In genomic region chr12:85800031-85800430, GRCm38 (mm10) we compare ENCODE assay signal across 18 mouse cellular contexts. TPM values are rescaled to one million over a fixed set of nuclear protein-coding genes. Genes with fewer than 3 reads are reported as not detected.
DNase-seq lines count a peak whose midpoint lies in the region; ATAC-seq and TF ChIP-seq lines count a peak whose summit lies in the region.
"Had no signal": no experiment of that assay in that cellular context is flagged by ENCODE, and none has a peak within 500 bp of the region (broad histone marks: within the 10 kb centered on the region; RNA-seq: fewer than 3 reads in every experiment).

No protein-coding gene starts in this region.

- TF ChIP-seq POLR2A in limb, embryonic 14.5 days (IDR thresholded peaks at IDR 0.05; ENCODE audit: borderline replicate concordance, extremely low read depth, insufficient read depth, insufficient read length): no peak

- no peaks in the 10 kb centered on the region for H3K4me1 ChIP-seq in hindbrain, postnatal 0 days (ENCODE audit: insufficient read depth, low read length)
- H3K4me1 ChIP-seq in hindbrain, embryonic 12.5 days: no peaks in the 10 kb centered on the region
- H3K4me1 ChIP-seq in midbrain, postnatal 0 days (ENCODE audit: insufficient read depth, low read length): no peaks in the 10 kb centered on the region
- H3K4me1 ChIP-seq in midbrain, embryonic 13.5 days (replicated peaks): no peaks in the 10 kb centered on the region
- H3K4me1 ChIP-seq in limb, embryonic 14.5 days (ENCODE audit: control insufficient read depth, insufficient read depth, low read length): no peaks in the 10 kb centered on the region
- H3K4me1 ChIP-seq: stomach, embryonic 15.5 days had no signal

- peak; percentile 62; the same call in 1 of the 2 replicates for ATAC-seq in hindbrain, postnatal 0 days
- ATAC-seq in hindbrain, embryonic 12.5 days (ENCODE audit: low FRiP score): no peak
- no peak for ATAC-seq in midbrain, postnatal 0 days (ENCODE audit: low FRiP score)
- no peak for ATAC-seq in midbrain, embryonic 13.5 days
- no peak; the same call in 1 of the 2 replicates for ATAC-seq in limb, embryonic 14.5 days (ENCODE audit: low FRiP score, low read depth)
- ATAC-seq: forebrain, embryonic 16.5 days had no signal

- DNase-seq in embryo, embryonic 10.5 days (ENCODE audit: low spot score): peak; percentile 4
- no peak for DNase-seq in embryo, embryonic 9.5 days (ENCODE audit: extremely low spot score)
- DNase-seq in hindbrain, postnatal 0 days (ENCODE audit: low spot score): peak; percentile 30
- peak; percentile 43 for DNase-seq in midbrain, postnatal 0 days (ENCODE audit: low spot score)
- peak; percentile 15 for DNase-seq in limb, embryonic 14.5 days (ENCODE audit: low spot score)
- no peak for DNase-seq in spleen, adult 18-20 months
- DNase-seq: adrenal gland, adult 8-10 months; cerebellum, postnatal 36 days; lung, adult 18-20 months; thymus, postnatal 14 days had no signal

- no peak overlapping the region for H3K4me3 ChIP-seq in hindbrain, postnatal 0 days (ENCODE audit: low read length)
- H3K4me3 ChIP-seq in hindbrain, embryonic 12.5 days: no peak overlapping the region
- H3K4me3 ChIP-seq in midbrain, postnatal 0 days (ENCODE audit: low read depth, low read length): no peak overlapping the region
- no peak overlapping the region for H3K4me3 ChIP-seq in midbrain, embryonic 13.5 days (replicated peaks)
- no peak overlapping the region for H3K4me3 ChIP-seq in limb, embryonic 14.5 days (replicated peaks; ENCODE audit: low read length)
- H3K4me3 ChIP-seq: kidney, embryonic 15.5 days; limb, embryonic 12.5 days; stomach, embryonic 15.5 days had no signal

- H3K27ac ChIP-seq in hindbrain, postnatal 0 days: no peak overlapping the region
- no peak overlapping the region for H3K27ac ChIP-seq in hindbrain, embryonic 12.5 days
- no peak overlapping the region for H3K27ac ChIP-seq in midbrain, postnatal 0 days (ENCODE audit: low read depth, low read length)
- no peak overlapping the region for H3K27ac ChIP-seq in midbrain, embryonic 13.5 days
- no peak overlapping the region for H3K27ac ChIP-seq in limb, embryonic 14.5 days (replicated peaks; ENCODE audit: low read depth, low read length)
- H3K27ac ChIP-seq: kidney, embryonic 15.5 days; limb, embryonic 12.5 days; stomach, embryonic 15.5 days had no signal

- H3K4me2 ChIP-seq in hindbrain, postnatal 0 days (ENCODE audit: low read depth, low read length): no peak overlapping the region
- H3K4me2 ChIP-seq in hindbrain, embryonic 12.5 days (replicated peaks): no peak overlapping the region
- no peak overlapping the region for H3K4me2 ChIP-seq in midbrain, postnatal 0 days (ENCODE audit: low read depth, low read length, poor library complexity, severe bottlenecking)
- no peak overlapping the region for H3K4me2 ChIP-seq in midbrain, embryonic 13.5 days (replicated peaks)
- no peak overlapping the region for H3K4me2 ChIP-seq in limb, embryonic 14.5 days (replicated peaks; ENCODE audit: low read depth, low read length, severe bottlenecking)
- H3K4me2 ChIP-seq: kidney, embryonic 15.5 days; limb, embryonic 12.5 days; stomach, embryonic 15.5 days had no signal

- no peaks in the 10 kb centered on the region for H3K36me3 ChIP-seq in hindbrain, postnatal 0 days (ENCODE audit: insufficient read depth, low read length)
- H3K36me3 ChIP-seq in hindbrain, embryonic 12.5 days: no peaks in the 10 kb centered on the region
- H3K36me3 ChIP-seq in midbrain, postnatal 0 days (ENCODE audit: insufficient read depth, low read length): no peaks in the 10 kb centered on the region
- no peaks in the 10 kb centered on the region for H3K36me3 ChIP-seq in midbrain, embryonic 13.5 days
- H3K36me3 ChIP-seq in limb, embryonic 14.5 days (ENCODE audit: control insufficient read depth, insufficient read depth, low read length): no peaks in the 10 kb centered on the region
- H3K36me3 ChIP-seq: kidney, embryonic 15.5 days; limb, embryonic 12.5 days; stomach, embryonic 15.5 days had no signal

- 50% methylated on average over 9 of the region's 9 CpGs for WGBS in hindbrain, postnatal 0 days
- 57% methylated on average over 9 of the region's 9 CpGs for WGBS in hindbrain, embryonic 12.5 days
- 75% methylated on average over 9 of the region's 9 CpGs for WGBS in midbrain, postnatal 0 days
- WGBS in midbrain, embryonic 13.5 days: 72% methylated on average over 9 of the region's 9 CpGs
- 34% methylated on average over 9 of the region's 9 CpGs for WGBS in limb, embryonic 14.5 days

- no peaks in the 10 kb centered on the region for H3K9me3 ChIP-seq in hindbrain, postnatal 0 days (ENCODE audit: low read length)
- no peaks in the 10 kb centered on the region for H3K9me3 ChIP-seq in hindbrain, embryonic 12.5 days (replicated peaks)
- H3K9me3 ChIP-seq in midbrain, postnatal 0 days (ENCODE audit: low read length): no peaks in the 10 kb centered on the region
- H3K9me3 ChIP-seq in midbrain, embryonic 13.5 days: no peaks in the 10 kb centered on the region
- H3K9me3 ChIP-seq in limb, embryonic 14.5 days (ENCODE audit: control insufficient read depth, low read length): no peaks in the 10 kb centered on the region
- H3K9me3 ChIP-seq: kidney, embryonic 15.5 days; limb, embryonic 12.5 days; stomach, embryonic 15.5 days had no signal

- no peaks in the 10 kb centered on the region for H3K27me3 ChIP-seq in hindbrain, postnatal 0 days (ENCODE audit: insufficient read depth, low read length)
- H3K27me3 ChIP-seq in hindbrain, embryonic 12.5 days: no peaks in the 10 kb centered on the region
- H3K27me3 ChIP-seq in midbrain, postnatal 0 days (ENCODE audit: insufficient read depth, low read length): no peaks in the 10 kb centered on the region
- H3K27me3 ChIP-seq in midbrain, embryonic 13.5 days: no peaks in the 10 kb centered on the region
- no peaks in the 10 kb centered on the region for H3K27me3 ChIP-seq in limb, embryonic 14.5 days (ENCODE audit: control insufficient read depth, insufficient read depth, low read length)
- H3K27me3 ChIP-seq: kidney, embryonic 15.5 days; limb, embryonic 12.5 days; stomach, embryonic 15.5 days had no signal

- H3K9ac ChIP-seq in hindbrain, postnatal 0 days (replicated peaks; ENCODE audit: low read length): no peak overlapping the region
- no peak overlapping the region for H3K9ac ChIP-seq in hindbrain, embryonic 12.5 days
- H3K9ac ChIP-seq in midbrain, postnatal 0 days (replicated peaks; ENCODE audit: low read length, poor library complexity, severe bottlenecking): no peak overlapping the region
- no peak overlapping the region for H3K9ac ChIP-seq in midbrain, embryonic 13.5 days (replicated peaks)
- H3K9ac ChIP-seq in limb, embryonic 14.5 days (ENCODE audit: low read depth, low read length, severe bottlenecking): no peak overlapping the region
- H3K9ac ChIP-seq: kidney, embryonic 15.5 days; limb, embryonic 12.5 days; stomach, embryonic 15.5 days had no signal

- no peak for TF ChIP-seq CTCF in hindbrain, postnatal 0 days (IDR thresholded peaks at IDR 0.05; ENCODE audit: low read depth)
- no peak for TF ChIP-seq CTCF in midbrain, postnatal 0 days (IDR thresholded peaks at IDR 0.05)

RNA-seq across cellular contexts. Expression of gene Erg28, which starts 24.3 kb away (rescaled TPM):
- 79.8 and 96.2 TPM in 2 replicates for total RNA-seq in hindbrain, postnatal 0 days (2014; rRNA removed)
- 105 and 116 TPM in 2 replicates for polyA plus RNA-seq in hindbrain, postnatal 0 days (2015; fragmentation: Nextera tagmentation; extraction: Ambion mirVana)
- polyA plus RNA-seq in hindbrain, embryonic 12.5 days (2016; fragmentation: Nextera tagmentation; extraction: Ambion mirVana): 97.3 and 106 TPM in 2 replicates
- 71.4 and 79.8 TPM in 2 replicates for total RNA-seq in midbrain, postnatal 0 days (2014; rRNA removed)
- 104 and 110 TPM in 2 replicates for polyA plus RNA-seq in midbrain, postnatal 0 days (2015; fragmentation: Nextera tagmentation; extraction: Ambion mirVana)
- 92.9 and 93.0 TPM in 2 replicates for polyA plus RNA-seq in midbrain, embryonic 13.5 days (2015; fragmentation: Nextera tagmentation; extraction: Ambion mirVana)
- 86.7 and 92.7 TPM in 2 replicates for polyA plus RNA-seq in limb, embryonic 14.5 days (2012; rRNA removed)
- 110 and 120 TPM in 2 replicates for polyA plus RNA-seq in limb, embryonic 14.5 days (2014; fragmentation: Nextera tagmentation; extraction: Ambion mirVana)

RNA-seq across cellular contexts. Expression of gene Ttll5, which starts 24.4 kb away (rescaled TPM):
- 10.2 and 23.9 TPM in 2 replicates for total RNA-seq in hindbrain, postnatal 0 days (2014; rRNA removed)
- 10.4 and 12.2 TPM in 2 replicates for polyA plus RNA-seq in hindbrain, postnatal 0 days (2015; fragmentation: Nextera tagmentation; extraction: Ambion mirVana)
- polyA plus RNA-seq in hindbrain, embryonic 12.5 days (2016; fragmentation: Nextera tagmentation; extraction: Ambion mirVana): 15.9 and 19.0 TPM in 2 replicates
- total RNA-seq in midbrain, postnatal 0 days (2014; rRNA removed): 15.9 and 24.0 TPM in 2 replicates
- polyA plus RNA-seq in midbrain, postnatal 0 days (2015; fragmentation: Nextera tagmentation; extraction: Ambion mirVana): 10.0 and 10.4 TPM in 2 replicates
- 13.6 and 14.0 TPM in 2 replicates for polyA plus RNA-seq in midbrain, embryonic 13.5 days (2015; fragmentation: Nextera tagmentation; extraction: Ambion mirVana)
- polyA plus RNA-seq in limb, embryonic 14.5 days (2012; rRNA removed): 16.3 and 20.2 TPM in 2 replicates
- 13.9 and 14.6 TPM in 2 replicates for polyA plus RNA-seq in limb, embryonic 14.5 days (2014; fragmentation: Nextera tagmentation; extraction: Ambion mirVana)

RNA-seq across cellular contexts. Expression of gene Flvcr2, which starts 53.7 kb away (rescaled TPM):
- total RNA-seq in hindbrain, postnatal 0 days (2014; rRNA removed): 4.1 and 9.5 TPM in 2 replicates
- 4.1 and 4.3 TPM in 2 replicates for polyA plus RNA-seq in hindbrain, postnatal 0 days (2015; fragmentation: Nextera tagmentation; extraction: Ambion mirVana)
- 2.6 and 3.4 TPM in 2 replicates for polyA plus RNA-seq in hindbrain, embryonic 12.5 days (2016; fragmentation: Nextera tagmentation; extraction: Ambion mirVana)
- 4.8 and 5.5 TPM in 2 replicates for total RNA-seq in midbrain, postnatal 0 days (2014; rRNA removed)
- 3.9 and 4.2 TPM in 2 replicates for polyA plus RNA-seq in midbrain, postnatal 0 days (2015; fragmentation: Nextera tagmentation; extraction: Ambion mirVana)
- polyA plus RNA-seq in midbrain, embryonic 13.5 days (2015; fragmentation: Nextera tagmentation; extraction: Ambion mirVana): 3.5 and 4.4 TPM in 2 replicates
- 4.4 and 4.7 TPM in 2 replicates for polyA plus RNA-seq in limb, embryonic 14.5 days (2012; rRNA removed)
- 1.9 and 2.8 TPM in 2 replicates for polyA plus RNA-seq in limb, embryonic 14.5 days (2014; fragmentation: Nextera tagmentation; extraction: Ambion mirVana)
- total RNA-seq: granulocyte monocyte progenitor cell, adult 5-6 weeks; megakaryocyte, adult 5-6 weeks had no signal

Comparison
In these comparisons a context has a peak if more than half of its experiments do, and no peak if none do; other contexts are left out.
1. DNase-seq: peak in embryo, embryonic 10.5 days (single experiment), hindbrain, postnatal 0 days (single experiment), midbrain, postnatal 0 days (single experiment) and limb, embryonic 14.5 days (single experiment); none in embryo, embryonic 9.5 days (single experiment) and spleen, adult 18-20 months (0 of 2).